8 mouse cellular contexts compared by ENCODE assay signal in the genomic region with DNA sequence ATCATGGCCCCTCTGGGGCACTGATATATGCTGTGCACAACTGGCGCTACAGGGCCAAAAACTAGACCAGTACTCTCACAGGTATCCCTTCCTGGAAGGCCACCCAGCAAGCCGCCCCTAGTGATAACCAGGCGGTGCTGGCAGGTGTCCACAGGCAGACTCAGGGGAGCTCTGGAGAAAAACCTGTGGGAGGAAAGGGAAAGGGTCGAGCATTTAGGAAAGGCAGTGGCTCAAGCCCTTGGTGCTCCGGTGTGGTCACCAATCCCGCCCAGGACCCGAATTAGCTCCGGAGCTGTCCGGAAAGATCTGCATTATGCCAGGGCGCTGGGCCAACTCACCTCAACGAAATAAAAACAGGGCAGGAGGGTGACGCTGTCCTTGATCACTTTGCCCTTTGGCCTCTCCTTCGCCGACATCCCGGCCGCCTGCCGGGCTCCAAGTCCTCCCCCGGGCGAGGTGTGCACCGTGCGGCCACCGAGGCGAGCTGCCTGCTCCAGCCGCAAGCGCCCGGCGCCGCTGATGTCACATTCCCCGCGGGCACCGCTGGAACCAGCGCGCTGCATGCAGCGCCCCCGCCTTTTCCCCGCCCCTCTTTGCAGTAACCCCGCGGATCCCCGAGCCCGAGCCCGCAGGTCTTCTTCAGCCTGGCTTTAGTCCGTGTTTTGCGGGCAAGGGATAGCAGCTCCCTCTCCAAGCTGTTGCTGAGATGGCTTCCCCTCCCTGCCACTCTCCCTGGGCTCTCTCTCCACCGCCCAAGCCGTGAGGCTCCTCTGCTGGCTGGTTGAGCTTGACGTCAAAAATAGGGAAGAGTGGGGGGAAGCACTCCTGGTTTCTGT. TPM values are rescaled to one million over a fixed set of nuclear protein-coding genes. Genes with fewer than 3 reads are reported as not detected.
DNase-seq lines count a peak whose midpoint lies in the region; ATAC-seq lines count a peak whose summit lies in the region.

No protein-coding gene starts in this region.

- peak; percentile 66 for DNase-seq in layer of hippocampus, adult 11-12 months (ENCODE audit: low spot score)
- no peak for DNase-seq in layer of hippocampus, adult 9-10 months (ENCODE audit: low spot score)
- peak; percentile 62 to 63 for DNase-seq in cerebellum, postnatal 36 days
- peak; percentile 76 to 78 for DNase-seq in frontal cortex, postnatal 36 days (ENCODE audit: low spot score in 2 of 2)
- peak; percentile 57 for DNase-seq in kidney, adult 18-20 months
- DNase-seq in limb, embryonic 10.5 days (ENCODE audit: low spot score), result peak; percentile 73
- peak; percentile 33 for DNase-seq in testis, postnatal 14 days (ENCODE audit: low spot score)

- peaks cover 12% of the 10 kb centered on the region for H3K4me1 ChIP-seq in limb, embryonic 10.5 days
- peaks cover 10% of the 10 kb centered on the region for H3K4me1 ChIP-seq in midbrain, embryonic 16.5 days (ENCODE audit: control insufficient read depth, insufficient read depth, low read length)

- H3K9ac ChIP-seq in midbrain, embryonic 16.5 days (ENCODE audit: low read depth, low read length), result peak overlapping the region; percentile 90

- H3K4me2 ChIP-seq in midbrain, embryonic 16.5 days (ENCODE audit: low read length), result peak overlapping the region; percentile 54

- H3K27me3 ChIP-seq in limb, embryonic 10.5 days (ENCODE audit: low read depth, poor library complexity, severe bottlenecking), result peaks cover 29% of the 10 kb centered on the region
- H3K27me3 ChIP-seq in midbrain, embryonic 16.5 days (ENCODE audit: control insufficient read depth, insufficient read depth, low read depth, low read length), result no peaks in the 10 kb centered on the region

- peak overlapping the region; percentile 40; the same call in 1 of the 2 replicates for H3K27ac ChIP-seq in limb, embryonic 10.5 days
- H3K27ac ChIP-seq in midbrain, embryonic 16.5 days (ENCODE audit: low read length), result peak overlapping the region; percentile 93

- H3K36me3 ChIP-seq in limb, embryonic 10.5 days, result no peaks in the 10 kb centered on the region
- H3K36me3 ChIP-seq in midbrain, embryonic 16.5 days (ENCODE audit: control insufficient read depth, insufficient read depth, low read length), result no peaks in the 10 kb centered on the region

- 3% methylated on average over 46 of the region's 46 CpGs for WGBS in limb, embryonic 10.5 days
- 2% methylated on average over 46 of the region's 46 CpGs for WGBS in midbrain, embryonic 16.5 days

- H3K9me3 ChIP-seq in limb, embryonic 10.5 days (replicated peaks), result no peaks in the 10 kb centered on the region
- H3K9me3 ChIP-seq in midbrain, embryonic 16.5 days (replicated peaks; ENCODE audit: control insufficient read depth, low read length, poor library complexity, severe bottlenecking), result no peaks in the 10 kb centered on the region

- peak overlapping the region; percentile 60 for H3K4me3 ChIP-seq in limb, embryonic 10.5 days
- H3K4me3 ChIP-seq in midbrain, embryonic 16.5 days (ENCODE audit: low read depth, low read length), result peak overlapping the region; percentile 68

- ATAC-seq in midbrain, embryonic 16.5 days, result peak; percentile 89

RNA-seq across cellular contexts. Expression of gene Plppr4, which starts 0.8 kb away (rescaled TPM):
- 0.21 TPM in 1 of 2 replicates, not detected in the other for polyA plus RNA-seq in limb, embryonic 10.5 days (2016; fragmentation: Nextera tagmentation; extraction: Ambion mirVana)
- 32.2 and 44.7 TPM in 2 replicates for polyA plus RNA-seq in midbrain, embryonic 16.5 days (2015; fragmentation: Nextera tagmentation; extraction: Ambion mirVana)

Comparison
In these comparisons a context has a peak if more than half of its experiments do, and no peak if none do; other contexts are left out.
1. RNA of gene Plppr4, which starts 0.8 kb away (polyA plus RNA-seq): 32.2 to 44.7 TPM in midbrain, embryonic 16.5 days; 0.21 TPM in limb, embryonic 10.5 days; every median in the first group is over 10 times any median in the second.